Mouse (Mus musculus) hindbrain, embryonic 10.5 days (tissue): ENCODE measurements around the gene Ttc41. TPM values are rescaled to one million over a fixed set of nuclear protein-coding genes. Genes with fewer than 3 reads are reported as not detected.

ENCODE experiments used
- DNase-seq: peaks from one replicate; pipeline ENCODE4 v3.0.0-alpha.2; 2017; ENCODE audit warnings: low spot score
- H3K27ac ChIP-seq: fragments of 300-500 bp; sonication (generic); 2 replicates; pipeline ENCODE4 v1.5.1; 2016; ENCODE audit warnings: mild to moderate bottlenecking, moderate library complexity
- H3K27me3 ChIP-seq: fragments of 300-500 bp; sonication (generic); 2 replicates; pipeline ENCODE4 v1.6.1; 2016; ENCODE audit warnings: mild to moderate bottlenecking; ENCODE audit not compliant: poor library complexity, insufficient read depth, severe bottlenecking
- H3K36me3 ChIP-seq: fragments of 300-500 bp; sonication (generic); 2 replicates; pipeline ENCODE4 v1.6.1; 2016; ENCODE audit warnings: mild to moderate bottlenecking, moderate library complexity
- H3K4me1 ChIP-seq: fragments of 300-500 bp; sonication (generic); replicated peaks from 2 replicates; pipeline ENCODE4 v1.6.1; 2016; ENCODE audit warnings: mild to moderate bottlenecking
- H3K4me3 ChIP-seq: fragments of 300-500 bp; sonication (generic); 2 replicates; pipeline ENCODE4 v1.5.1; 2016; ENCODE audit warnings: mild to moderate bottlenecking, moderate library complexity
- H3K9me3 ChIP-seq: fragments of 300-500 bp; sonication (generic); 2 replicates; pipeline ENCODE4 v1.6.1; 2016; ENCODE audit warnings: mild to moderate bottlenecking, moderate library complexity
- WGBS: fragments of 180-500 bp; shearing (Covaris S2); methylation state at CpG from one replicate; pipeline ENCODE4 v1.1.7; 2016; 5-methylcytosine and 5-hydroxymethylcytosine counted together
- polyA plus RNA-seq: library from polyadenylated mRNA; unstranded; fragments of >200 nt; fragmentation: Nextera tagmentation; extraction: Ambion mirVana; gene quantifications from 2 replicates; pipeline ENCODE4 v1.2.1, GENCODE M21; 2016

Gene Ttc41
- polyA plus RNA-seq, 1 experiment from 2014 or later: 2.9 TPM

GRCm38 (mm10) chr10:86779117-86779755, 73.6 kb downstream of the Ttc41 start:
- DNase-seq: no peak
- Histone ChIP-seq H3K4me1 (peaks cover 42% of the 10 kb centered on the region), H3K4me3 (peak overlapping the region; percentile 76), H3K27ac (peak overlapping the region; percentile 90), H3K27me3 (peaks cover 29% of the 10 kb centered on the region), H3K36me3 (no peaks in the 10 kb centered on the region), H3K9me3 (no peaks in the 10 kb centered on the region)
- WGBS: under 1% methylated on average over 58 of the region's 58 CpGs

- WGBS: 17% methylated on average over 12 of the region's 12 CpGs
- Histone ChIP-seq H3K27ac (peak overlapping the region; percentile 90; the same call in 1 of the 2 replicates), H3K4me3 (peak overlapping the region; percentile 76), H3K9me3 (no peaks in the 10 kb centered on the region), H3K4me1 (peaks cover 42% of the 10 kb centered on the region), H3K27me3 (peaks cover 29% of the 10 kb centered on the region), H3K36me3 (no peaks in the 10 kb centered on the region)
- peak; percentile 20 for DNase-seq
Measured at GRCm38 (mm10) chr10:86779816-86780500, 74.3 kb downstream of the Ttc41 start.

DNA sequence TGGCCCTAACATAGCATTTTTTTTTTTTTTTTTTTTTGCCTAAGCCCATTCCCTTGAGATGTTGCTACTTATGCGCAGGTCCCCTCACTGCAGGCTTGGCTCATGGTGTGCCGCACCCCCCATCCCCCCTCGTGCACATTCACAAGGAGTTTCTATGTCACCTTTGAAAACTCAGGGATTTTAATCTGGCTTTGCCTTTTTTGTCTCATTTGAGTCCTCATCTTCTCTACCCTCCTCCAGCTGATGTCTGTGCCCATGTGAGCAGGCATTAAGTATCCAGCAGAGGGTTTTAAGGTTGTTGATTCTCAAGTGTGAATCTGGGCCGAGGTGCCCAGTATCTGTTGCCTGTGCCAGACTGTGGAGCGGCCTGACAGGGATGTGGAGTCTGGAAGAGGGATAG, 76.0 kb downstream of the Ttc41 start:
- H3K36me3 ChIP-seq: no peaks in the 10 kb centered on the region
- 33% methylated on average over 5 of the region's 5 CpGs for WGBS
- H3K4me3 ChIP-seq: no peak overlapping the region
- no peak overlapping the region for H3K27ac ChIP-seq
- H3K9me3 ChIP-seq: no peaks in the 10 kb centered on the region
- peaks cover 29% of the 10 kb centered on the region for H3K27me3 ChIP-seq
- H3K4me1 ChIP-seq: peaks cover 42% of the 10 kb centered on the region
- no peak for DNase-seq

GRCm38 (mm10) chr10:86782656-86783055, 77.0 kb downstream of the Ttc41 start:
- DNase-seq: no peak

DNA sequence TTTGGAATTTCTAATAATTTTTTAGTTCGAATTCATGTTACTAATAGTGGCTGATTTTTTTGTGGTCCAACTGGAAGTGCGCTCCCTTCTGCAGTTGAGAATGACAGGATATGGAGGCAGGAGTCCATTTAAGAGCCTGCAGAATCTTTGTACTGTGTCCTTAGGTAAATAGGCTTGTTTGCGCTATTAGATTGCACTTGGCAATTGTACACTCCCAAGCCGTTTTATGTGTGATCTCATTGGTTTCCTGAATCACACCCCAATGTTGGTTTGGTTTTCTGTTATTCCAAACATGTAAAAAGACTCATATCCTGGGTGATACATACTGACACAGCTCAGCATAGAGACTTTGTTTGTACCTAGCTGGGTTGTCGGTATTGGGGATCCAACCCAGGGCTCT, 78.0 kb downstream of the Ttc41 start:
- DNase-seq: no peak

More at GRCm38 (mm10) chr10:86782656-86783055, 77.0 kb downstream of the Ttc41 start:
- H3K4me1 ChIP-seq: peaks cover 40% of the 10 kb centered on the region
- no peak overlapping the region for H3K27ac ChIP-seq
- no peaks in the 10 kb centered on the region for H3K36me3 ChIP-seq
- WGBS: 58% methylated on average over 5 of the region's 5 CpGs
- no peaks in the 10 kb centered on the region for H3K9me3 ChIP-seq
- no peak overlapping the region for H3K4me3 ChIP-seq
- H3K27me3 ChIP-seq: peaks cover 26% of the 10 kb centered on the region

DNA sequence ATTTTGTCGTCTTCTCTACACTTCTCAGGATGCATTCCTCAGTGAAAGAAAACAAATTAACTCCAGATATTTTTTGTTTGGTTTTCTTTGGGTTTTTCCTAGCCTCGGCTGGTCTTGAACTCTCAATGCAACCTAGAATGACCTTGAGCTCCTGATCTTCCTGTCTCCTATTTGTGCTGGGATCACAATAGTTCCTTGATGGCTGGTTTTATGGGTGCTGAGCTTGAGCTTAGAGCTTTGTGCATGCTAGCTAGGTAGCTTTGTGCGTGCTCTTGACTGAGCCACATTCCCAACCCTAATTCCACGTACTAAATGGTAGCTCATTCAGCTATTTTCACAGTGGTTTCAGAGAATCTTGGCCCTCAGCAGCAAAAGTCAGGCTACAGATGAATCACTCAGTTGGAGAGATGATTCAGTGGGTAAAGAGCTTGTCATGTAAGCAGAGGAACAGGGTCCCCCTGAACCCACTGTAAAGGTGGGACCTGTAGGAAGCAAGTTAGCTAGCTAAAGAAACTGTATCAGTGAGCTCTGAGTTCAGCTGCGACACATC, 78.6 kb downstream of the Ttc41 start:
- 88% methylated on average over 5 of the region's 5 CpGs for WGBS
- H3K4me3 ChIP-seq: no peak overlapping the region
- no peaks in the 10 kb centered on the region for H3K9me3 ChIP-seq
- H3K4me1 ChIP-seq: peaks cover 30% of the 10 kb centered on the region
- H3K27ac ChIP-seq: no peak overlapping the region
- DNase-seq: no peak
- H3K27me3 ChIP-seq: peaks cover 22% of the 10 kb centered on the region
- H3K36me3 ChIP-seq: no peaks in the 10 kb centered on the region

More for the DNA sequence above, 78.0 kb downstream of the Ttc41 start:
- H3K4me1 ChIP-seq: peaks cover 36% of the 10 kb centered on the region
- H3K36me3 ChIP-seq: no peaks in the 10 kb centered on the region
- H3K9me3 ChIP-seq: no peaks in the 10 kb centered on the region
- H3K27me3 ChIP-seq: peaks cover 23% of the 10 kb centered on the region
- no peak overlapping the region for H3K27ac ChIP-seq
- WGBS: 91% methylated on average over 5 of the region's 5 CpGs
- no peak overlapping the region for H3K4me3 ChIP-seq

GRCm38 (mm10) chr10:86785396-86785795, 79.8 kb downstream of the Ttc41 start:
- 70% methylated on average over 2 of the region's 2 CpGs for WGBS
- peaks cover 10% of the 10 kb centered on the region for H3K27me3 ChIP-seq
- no peaks in the 10 kb centered on the region for H3K36me3 ChIP-seq
- no peak overlapping the region for H3K4me3 ChIP-seq
- H3K4me1 ChIP-seq: peaks cover 19% of the 10 kb centered on the region
- H3K9me3 ChIP-seq: no peaks in the 10 kb centered on the region
- no peak overlapping the region for H3K27ac ChIP-seq
- no peak for DNase-seq

DNA sequence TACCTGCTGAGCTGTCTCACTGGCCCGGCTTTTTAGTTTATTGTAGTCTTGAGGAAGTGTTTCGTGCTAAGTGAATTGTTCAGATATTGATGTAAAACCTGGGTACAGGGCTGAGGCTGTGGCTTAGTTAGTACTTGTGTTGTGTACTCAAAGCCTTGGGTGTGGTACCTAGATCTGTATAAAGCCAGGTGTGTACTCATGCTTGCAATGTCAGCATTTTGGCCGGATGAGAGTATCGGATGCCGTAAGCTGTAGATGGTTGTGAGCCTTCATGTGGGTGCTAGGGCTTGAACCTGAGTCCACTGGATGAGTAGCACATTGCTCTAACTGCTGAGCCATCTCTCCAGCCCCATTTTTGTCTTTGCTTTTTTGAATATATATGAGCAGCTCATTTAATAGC, 80.5 kb downstream of the Ttc41 start:
- DNase-seq: no peak
- H3K27ac ChIP-seq: no peak overlapping the region
- WGBS: 91% methylated on average over 5 of the region's 5 CpGs
- H3K27me3 ChIP-seq: peaks cover 3% of the 10 kb centered on the region
- no peaks in the 10 kb centered on the region for H3K36me3 ChIP-seq
- no peak overlapping the region for H3K4me3 ChIP-seq
- peaks cover 19% of the 10 kb centered on the region for H3K4me1 ChIP-seq
- no peaks in the 10 kb centered on the region for H3K9me3 ChIP-seq

GRCm38 (mm10) chr10:86788193-86788592, 82.6 kb downstream of the Ttc41 start:
- no peak overlapping the region for H3K27ac ChIP-seq
- no peak for DNase-seq
- peaks cover 5% of the 10 kb centered on the region for H3K4me1 ChIP-seq
- no peaks in the 10 kb centered on the region for H3K27me3 ChIP-seq
- no peaks in the 10 kb centered on the region for H3K9me3 ChIP-seq
- WGBS: 59% methylated on average over 5 of the region's 5 CpGs
- no peaks in the 10 kb centered on the region for H3K36me3 ChIP-seq
- H3K4me3 ChIP-seq: no peak overlapping the region

- Histone ChIP-seq H3K36me3 (no peaks in the 10 kb centered on the region), H3K27me3 (no peaks in the 10 kb centered on the region), H3K27ac (no peak overlapping the region), H3K9me3 (no peaks in the 10 kb centered on the region), H3K4me3 (no peak overlapping the region), H3K4me1 (peaks cover 14% of the 10 kb centered on the region)
- WGBS: 73% methylated on average over 7 of the region's 7 CpGs
- no peak for DNase-seq
Measured at GRCm38 (mm10) chr10:86789146-86789672, 83.6 kb downstream of the Ttc41 start.

GRCm38 (mm10) chr10:86791507-86792184, 86.0 kb downstream of the Ttc41 start:
- Histone ChIP-seq H3K36me3 (no peaks in the 10 kb centered on the region), H3K27me3 (no peaks in the 10 kb centered on the region), H3K27ac (no peak overlapping the region), H3K9me3 (no peaks in the 10 kb centered on the region), H3K4me1 (peaks cover 14% of the 10 kb centered on the region), H3K4me3 (no peak overlapping the region)
- 78% methylated on average over 7 of the region's 7 CpGs for WGBS
- DNase-seq: no peak

DNA sequence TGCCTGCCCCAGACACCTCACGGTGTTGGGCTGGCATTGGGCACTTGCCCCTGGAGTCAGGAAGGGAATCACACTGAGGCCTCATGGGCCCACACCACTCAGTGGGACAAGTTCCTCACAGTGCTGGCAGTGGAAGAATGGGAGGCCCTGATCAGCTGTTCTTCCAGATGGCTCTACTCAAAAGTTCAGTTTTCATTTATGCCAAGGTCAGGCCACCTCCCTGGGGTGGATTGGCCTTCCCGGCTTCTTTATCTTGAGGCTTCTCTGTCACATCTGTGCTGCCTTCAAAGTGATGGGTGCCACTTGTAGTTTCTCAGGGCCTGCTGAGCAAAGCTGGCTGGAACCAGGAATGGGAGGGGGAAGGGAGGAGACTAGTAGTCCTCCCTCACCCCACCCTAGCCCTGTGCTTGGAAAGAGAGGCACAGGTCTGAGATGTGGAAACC, 87.9 kb downstream of the Ttc41 start:
- no peak for DNase-seq
- H3K4me3 ChIP-seq: no peak overlapping the region
- 53% methylated on average over 2 of the region's 2 CpGs for WGBS
- no peak overlapping the region for H3K27ac ChIP-seq
- H3K9me3 ChIP-seq: no peaks in the 10 kb centered on the region
- H3K4me1 ChIP-seq: peaks cover 10% of the 10 kb centered on the region; the same call in 1 of the 2 replicates
- H3K27me3 ChIP-seq: no peaks in the 10 kb centered on the region
- no peaks in the 10 kb centered on the region for H3K36me3 ChIP-seq
